Mouse (Mus musculus) limb, embryonic 14.5 days (tissue): ENCODE results near the gene Tmbim7. TPM values are rescaled to one million over a fixed set of nuclear protein-coding genes. Genes with fewer than 3 reads are reported as not detected.
"Not testable (repeated sequence)": the region's sequence is repeated elsewhere in the genome, so short reads cannot be mapped to it uniquely, and the experiment has no call there.

Source experiments
- ATAC-seq: fragments of 200-750 bp; cut with Nextera tagmentation; 2 replicates; pipeline ENCODE4 v1.8.0; 2017; ENCODE audit warnings: low read depth, moderate number of reproducible peaks, moderate TSS enrichment; ENCODE audit not compliant: low FRiP score
- DNase-seq: peaks from one replicate; pipeline ENCODE4 v3.0.0-alpha.2; 2015; ENCODE audit warnings: low spot score
- H3K27ac ChIP-seq: fragments of 300-500 bp; sonication (generic); replicated peaks from 2 replicates; pipeline ENCODE4 v1.5.1; 2014; ENCODE audit warnings: low read depth, mild to moderate bottlenecking, low read length, moderate library complexity, mixed read lengths
- H3K27me3 ChIP-seq: fragments of 300-500 bp; sonication (generic); 2 replicates; pipeline ENCODE4 v1.6.1; 2014; ENCODE audit warnings: low read length, mixed read lengths; ENCODE audit not compliant: control insufficient read depth, insufficient read depth
- H3K36me3 ChIP-seq: fragments of 300-500 bp; sonication (generic); 2 replicates; pipeline ENCODE4 v1.6.1; 2014; ENCODE audit warnings: mild to moderate bottlenecking, low read length, moderate library complexity, mixed read lengths; ENCODE audit not compliant: control insufficient read depth, insufficient read depth
- H3K4me1 ChIP-seq: fragments of 300-500 bp; sonication (generic); 2 replicates; pipeline ENCODE4 v1.6.1; 2014; ENCODE audit warnings: antibody characterized with exemption, low read length, mixed read lengths; ENCODE audit not compliant: control insufficient read depth, insufficient read depth
- H3K4me2 ChIP-seq: fragments of 300-500 bp; sonication (generic); replicated peaks from 2 replicates; pipeline ENCODE4 v1.6.1; 2014; ENCODE audit warnings: low read depth, mild to moderate bottlenecking, low read length, moderate library complexity; ENCODE audit not compliant: severe bottlenecking
- H3K4me3 ChIP-seq: fragments of 300-500 bp; sonication (generic); replicated peaks from 2 replicates; pipeline ENCODE4 v1.5.1; 2014; ENCODE audit warnings: low read length
- H3K9ac ChIP-seq: fragments of 300-500 bp; sonication (generic); 2 replicates; pipeline ENCODE4 v1.6.1; 2014; ENCODE audit warnings: mild to moderate bottlenecking, low read depth, low read length, moderate library complexity; ENCODE audit not compliant: severe bottlenecking
- H3K9me3 ChIP-seq: fragments of 300-500 bp; sonication (generic); 2 replicates; pipeline ENCODE4 v1.6.1; 2016; ENCODE audit warnings: low read length; ENCODE audit not compliant: control insufficient read depth
- POLR2A ChIP-seq: fragments of 200-500 bp; IDR thresholded peaks from 2 replicates; pipeline ENCODE4 v1.8.0; 2012; ENCODE audit warnings: inconsistent platforms, mild to moderate bottlenecking, moderate library complexity, borderline replicate concordance; ENCODE audit not compliant: insufficient read depth, insufficient read length; ENCODE audit errors: extremely low read depth
- WGBS: fragments of 180-500 bp; shearing (Covaris S2); extraction: QIAGEN DNeasy Blood & Tissue Kit; methylation state at CpG from one replicate; pipeline ENCODE4 v1.1.7; 2014; 5-methylcytosine and 5-hydroxymethylcytosine counted together
- polyA plus RNA-seq, 2 experiments: library from polyadenylated mRNA; depleted of rRNA in 1 of 2; stranded (reverse) in 1 of 2; unstranded in 1 of 2; fragments of >200 nt; fragmentation: Nextera tagmentation in 1 of 2; extraction: Ambion mirVana in 1 of 2; gene quantifications; 2 replicates each; pipeline versions ENCODE4 v1.2.1 to v1.2.3; 2012 to 2014

The Tmbim7 gene
- polyA plus RNA-seq, 2 experiments, result 0.19 TPM; not detected in 1

DNA sequence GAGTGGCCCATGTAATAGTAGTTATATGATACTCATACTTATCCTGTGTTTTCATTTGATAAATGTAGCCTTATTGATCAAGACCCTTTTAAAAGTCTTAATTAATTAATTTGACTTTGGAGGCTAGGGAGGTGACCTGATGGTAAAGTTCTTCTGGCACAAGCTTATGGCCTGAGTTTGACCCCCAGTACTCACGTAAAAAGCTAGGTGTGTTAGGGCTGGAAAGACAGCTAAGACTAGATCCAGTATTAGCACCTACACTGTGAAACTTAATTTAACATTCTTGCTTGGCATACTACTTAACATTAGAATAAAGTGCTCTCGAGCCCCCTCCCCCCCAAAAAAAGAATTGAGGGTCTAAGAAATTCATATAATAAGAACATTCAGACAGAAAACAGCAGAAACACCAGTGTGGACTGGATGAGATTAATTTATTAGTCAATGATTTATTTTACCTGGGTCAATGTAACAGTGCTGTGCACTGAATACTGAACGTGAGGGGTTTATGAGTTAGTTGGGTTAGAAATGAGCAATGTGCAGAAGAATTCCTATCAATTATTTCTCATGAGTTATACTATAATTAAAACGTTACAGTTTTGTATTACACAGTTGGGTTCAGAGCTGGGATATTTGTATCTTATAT, 2.7 kb upstream of the Tmbim7 start:
- H3K4me3 ChIP-seq, result peak overlapping the region; percentile 94
- no peak for TF ChIP-seq POLR2A
- no peak for ATAC-seq

DNA sequence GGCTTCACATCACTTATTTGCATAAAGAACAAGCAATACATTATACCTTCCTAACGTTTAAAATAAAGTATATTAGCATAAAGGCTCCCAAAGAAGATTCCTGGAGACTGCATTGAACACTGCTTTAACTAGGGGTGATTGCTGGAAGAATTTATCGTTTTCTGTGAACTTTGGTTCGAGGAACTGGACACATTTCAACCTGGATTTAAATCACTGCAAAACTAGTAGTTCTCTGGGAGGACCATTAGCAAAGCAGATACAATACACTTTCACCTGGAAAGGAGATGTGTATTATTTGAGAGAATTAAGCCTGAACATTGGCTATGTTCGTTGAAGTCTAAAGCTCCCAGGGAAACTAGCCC, 2.2 kb upstream of the Tmbim7 start:
- Histone ChIP-seq H3K9ac (no peak overlapping the region), H3K4me3 (no peak overlapping the region), H3K4me2 (no peak overlapping the region), H3K9me3 (no peaks in the 10 kb centered on the region), H3K27ac (no peak overlapping the region), H3K36me3 (peaks cover 10% of the 10 kb centered on the region), H3K27me3 (no peaks in the 10 kb centered on the region), H3K4me1 (peaks cover 6% of the 10 kb centered on the region; the same call in 1 of the 2 replicates)
- ATAC-seq (no peak), DNase-seq (no peak)
- WGBS, result 75% methylated on average over 4 of the region's 4 CpGs
- TF ChIP-seq POLR2A, result no peak

More for the DNA sequence above, 2.7 kb upstream of the Tmbim7 start:
- Histone ChIP-seq H3K27ac (no peak overlapping the region), H3K4me1 (peaks cover 6% of the 10 kb centered on the region; the same call in 1 of the 2 replicates), H3K36me3 (peaks cover 13% of the 10 kb centered on the region), H3K4me2 (peak overlapping the region; percentile 43), H3K9me3 (no peaks in the 10 kb centered on the region), H3K9ac (no peak overlapping the region), H3K27me3 (no peaks in the 10 kb centered on the region)
- WGBS, result 42% methylated on average over 4 of the region's 4 CpGs
- no peak for DNase-seq

DNA sequence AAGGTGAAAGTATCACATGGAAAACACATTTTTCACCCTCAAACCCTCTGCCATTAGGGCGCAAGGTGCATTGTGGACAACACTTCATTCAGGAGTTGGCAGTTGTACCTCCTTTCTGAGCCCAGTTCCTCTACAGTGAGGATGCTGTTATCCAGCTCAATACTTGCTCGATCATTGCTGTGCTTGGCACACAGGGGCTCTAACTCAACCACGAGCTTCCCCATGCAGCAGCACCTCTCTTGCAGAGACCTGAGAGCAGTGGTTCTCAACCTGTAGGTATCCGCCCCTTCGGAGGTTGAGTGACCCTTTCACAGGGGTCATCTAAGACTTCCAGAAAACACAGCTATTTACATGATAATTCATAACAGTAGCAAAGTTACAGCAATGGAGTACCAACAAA, 640 bp downstream of the Tmbim7 start:
- Histone ChIP-seq H3K27ac (no peak overlapping the region), H3K9ac (no peak overlapping the region), H3K4me3 (no peak overlapping the region), H3K4me1 (no peaks in the 10 kb centered on the region), H3K36me3 (no peaks in the 10 kb centered on the region), H3K27me3 (no peaks in the 10 kb centered on the region), H3K9me3 (no peaks in the 10 kb centered on the region), H3K4me2 (no peak overlapping the region)
- WGBS, result 86% methylated on average over 5 of the region's 5 CpGs
- TF ChIP-seq POLR2A, result no peak
- ATAC-seq (no peak), DNase-seq (no peak)

DNA sequence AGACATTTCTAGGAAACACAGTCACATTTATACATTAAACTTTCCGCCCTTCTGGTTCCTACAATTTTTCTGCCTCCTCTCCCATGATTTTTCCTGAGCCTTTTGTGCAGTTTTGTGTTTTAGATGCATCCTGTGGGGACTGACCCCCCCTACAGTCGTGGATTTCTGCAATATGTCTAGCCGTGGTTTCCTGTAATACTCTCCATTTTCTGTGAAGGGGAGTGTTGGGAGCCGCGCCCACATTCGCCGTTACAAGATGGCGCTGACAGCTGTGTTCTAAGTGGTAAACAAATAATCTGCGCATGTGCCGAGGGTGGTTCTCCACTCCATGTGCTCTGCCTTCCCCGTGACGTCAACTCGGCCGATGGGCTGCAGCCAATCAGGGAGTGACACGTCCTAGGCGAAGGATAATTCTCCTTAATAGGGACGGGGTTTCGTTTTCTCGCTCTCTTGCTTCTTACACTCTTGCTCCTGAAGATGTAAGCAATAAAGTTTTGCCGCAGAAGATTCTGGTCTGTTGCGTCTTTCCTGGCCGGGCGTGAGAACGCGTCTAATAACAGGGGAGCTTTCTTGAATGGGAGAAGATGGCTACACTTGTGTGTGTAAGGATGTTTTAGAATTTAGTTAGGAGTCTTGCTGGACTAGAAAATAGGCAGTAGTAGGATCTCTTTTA, 2.1 kb downstream of the Tmbim7 start:
- not testable (repeated sequence) for H3K9ac ChIP-seq, H3K9me3 ChIP-seq, H3K4me3 ChIP-seq, ATAC-seq, DNase-seq, H3K27ac ChIP-seq, H3K4me2 ChIP-seq, H3K36me3 ChIP-seq, H3K4me1 ChIP-seq, H3K27me3 ChIP-seq
- 92% methylated on average over 14 of the region's 25 CpGs for WGBS

DNA sequence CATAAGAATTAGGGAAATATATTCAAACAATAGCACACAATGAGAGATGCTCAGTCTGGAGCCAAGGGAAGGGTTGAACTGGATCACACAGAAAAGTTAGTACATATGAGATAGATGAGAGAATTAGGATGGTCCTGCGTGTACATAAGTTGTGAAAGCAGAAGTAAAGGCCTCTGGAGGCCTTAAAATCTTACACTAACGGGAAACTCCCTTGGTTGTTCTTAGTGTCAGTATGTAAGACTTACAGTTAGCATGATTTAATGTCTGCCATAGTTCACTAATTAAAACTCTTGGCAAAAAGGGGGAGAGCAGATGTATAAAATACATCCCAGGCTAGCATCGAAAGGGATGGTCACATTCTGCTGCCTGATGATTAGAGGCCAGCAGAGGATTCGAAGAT, 2.8 kb downstream of the Tmbim7 start:
- Histone ChIP-seq H3K4me2 (no peak overlapping the region), H3K27me3 (no peaks in the 10 kb centered on the region), H3K36me3 (no peaks in the 10 kb centered on the region), H3K9ac (no peak overlapping the region), H3K27ac (no peak overlapping the region), H3K4me1 (no peaks in the 10 kb centered on the region), H3K9me3 (no peaks in the 10 kb centered on the region), H3K4me3 (no peak overlapping the region)
- DNase-seq, result no peak
- WGBS, result 87% methylated on average over 4 of the region's 4 CpGs
- no peak for TF ChIP-seq POLR2A
- ATAC-seq, result no peak
